Mouse (Mus musculus): ENCODE measurements around the gene Teddm2. TPM values are rescaled to one million over a fixed set of nuclear protein-coding genes. Genes with fewer than 3 reads are reported as not detected.

Gene Teddm2
- polyA plus RNA-seq (2012; rRNA removed) = 0.38 and 0.47 TPM in 2 replicates

GRCm38 (mm10) chr1:153899731-153900380 is at the start of gene Teddm2, which contains the start of gene Glul:
Teddm2 (minus strand) TSS chr1:153900228.
Glul (plus strand) TSS chr1:153899944.

GRCm38 (mm10) chr1:153891442-153891841 is 8.6 kb downstream of the Teddm2 start, which contains the start of gene Teddm1a:
Teddm1a (plus strand) TSS chr1:153891742.

DNA sequence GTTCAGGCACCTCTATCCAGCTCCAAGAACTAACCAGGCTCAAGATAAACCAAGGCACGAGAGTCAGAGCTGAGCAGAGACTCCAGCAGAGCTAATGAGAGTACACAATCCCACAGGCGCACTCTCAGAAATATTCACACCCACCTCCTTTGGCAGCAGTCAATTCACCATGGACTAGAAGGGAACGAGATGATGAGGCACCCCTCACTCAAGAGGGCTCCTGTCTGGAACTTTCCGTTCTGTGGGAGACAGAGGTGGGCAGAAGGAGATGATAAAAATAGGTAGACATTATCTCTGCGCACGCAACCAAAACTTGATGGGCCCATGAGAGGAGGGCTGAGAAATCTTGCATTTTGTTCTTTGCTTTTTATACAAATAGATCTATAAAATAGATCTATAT is 26.0 kb downstream of the Teddm2 start, which contains the start of gene Teddm1b:
Gene Teddm1b, plus strand, starts transcription at position 301 of the 400 bp plus-strand sequence.

DNA sequence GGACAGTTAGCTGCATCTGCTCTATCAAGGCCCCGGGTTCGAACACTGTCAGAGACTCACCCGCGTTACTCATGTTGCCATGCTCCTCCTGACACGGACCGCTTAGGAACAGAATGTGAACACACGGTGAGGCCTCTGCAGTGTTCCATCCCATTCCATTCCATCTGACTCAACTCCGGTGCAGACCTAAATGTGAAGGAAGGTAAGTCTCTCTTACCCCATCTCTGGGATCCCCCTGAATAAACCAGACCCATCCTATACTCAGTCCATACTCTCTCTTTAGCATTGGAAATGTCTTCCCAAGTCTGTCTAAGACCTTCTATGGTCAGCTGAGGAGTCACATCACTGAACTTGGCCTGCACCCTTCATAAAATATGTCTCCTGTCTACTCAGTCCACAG is 56.0 kb downstream of the Teddm2 start, which contains the start of gene Rgsl1:
Gene Rgsl1, minus strand, starts transcription at position 101 of the 400 bp plus-strand sequence.

Other genes starting within 250 kb of the Teddm2 start
- gene Rgs8, start 247.2 kb downstream of the Teddm2 start, polyA plus RNA-seq (2012; rRNA removed) = 10.0 and 13.5 TPM in 2 replicates
- 23.9 and 33.2 TPM in 2 replicates for gene Rgs16, start 159.9 kb downstream of the Teddm2 start, polyA plus RNA-seq (2012; rRNA removed)
- gene Rnasel, start 150.8 kb downstream of the Teddm2 start, polyA plus RNA-seq (2012; rRNA removed) = 49.2 and 68.0 TPM in 2 replicates
- 0.10 and 0.18 TPM in 2 replicates for gene Rgsl1, start 56.1 kb downstream of the Teddm2 start, polyA plus RNA-seq (2012; rRNA removed)
- not detected in 2 replicates for gene Teddm1b, start 25.9 kb downstream of the Teddm2 start, polyA plus RNA-seq (2012; rRNA removed)
- not detected in 2 replicates for gene Teddm1a, start 8.5 kb downstream of the Teddm2 start, polyA plus RNA-seq (2012; rRNA removed)
- 129 and 310 TPM in 2 replicates for gene Glul, start 284 bp downstream of the Teddm2 start, polyA plus RNA-seq (2012; rRNA removed)